Mouse (Mus musculus) kidney, embryonic 16.5 days (tissue): Measurements from ENCODE around the gene Cyb561. TPM values are rescaled to one million over a fixed set of nuclear protein-coding genes. Genes with fewer than 3 reads are reported as not detected.

Experiments used
- ATAC-seq: fragments of 200-750 bp; cut with Nextera tagmentation; 2 replicates; pipeline ENCODE4 v1.8.0; 2017; ENCODE audit warnings: moderate TSS enrichment; ENCODE audit not compliant: low FRiP score, low TSS enrichment
- H3K27ac ChIP-seq: fragments of 300-500 bp; sonication (generic); 2 replicates; pipeline ENCODE4 v1.5.1; 2014; ENCODE audit warnings: low read length
- H3K27me3 ChIP-seq: fragments of 300-500 bp; sonication (generic); 2 replicates; pipeline ENCODE4 v1.6.1; 2014; ENCODE audit warnings: low read length, control low read depth, mixed read lengths; ENCODE audit not compliant: insufficient read depth
- H3K36me3 ChIP-seq: fragments of 300-500 bp; sonication (generic); 2 replicates; pipeline ENCODE4 v1.6.1; 2014; ENCODE audit warnings: low read length, control low read depth, mixed read lengths; ENCODE audit not compliant: insufficient read depth
- H3K4me1 ChIP-seq: fragments of 300-500 bp; sonication (generic); 2 replicates; pipeline ENCODE4 v1.6.1; 2014; ENCODE audit warnings: low read length, control low read depth, mixed read lengths; ENCODE audit not compliant: insufficient read depth
- H3K4me2 ChIP-seq: fragments of 300-500 bp; sonication (generic); replicated peaks from 2 replicates; pipeline ENCODE4 v1.6.1; 2014; ENCODE audit warnings: low read depth, low read length
- H3K4me3 ChIP-seq: fragments of 300-500 bp; sonication (generic); 2 replicates; pipeline ENCODE4 v1.5.1; 2014; ENCODE audit warnings: mild to moderate bottlenecking, low read length
- H3K9ac ChIP-seq: fragments of 300-500 bp; sonication (generic); replicated peaks from 2 replicates; pipeline ENCODE4 v1.6.1; 2014; ENCODE audit warnings: low read length
- H3K9me3 ChIP-seq: fragments of 300-500 bp; sonication (generic); 2 replicates; pipeline ENCODE4 v1.6.1; 2016; ENCODE audit warnings: low read length, control low read depth
- WGBS: fragments of 180-500 bp; shearing (Covaris S2); extraction: QIAGEN DNeasy Blood & Tissue Kit; methylation state at CpG from one replicate; pipeline ENCODE4 v1.1.7; 2014; 5-methylcytosine and 5-hydroxymethylcytosine counted together
- polyA plus RNA-seq: library from polyadenylated mRNA; unstranded; fragments of >200 nt; fragmentation: Nextera tagmentation; extraction: Ambion mirVana; gene quantifications from 2 replicates; pipeline ENCODE4 v1.2.1, GENCODE M21; 2015

Cyb561 gene
- polyA plus RNA-seq, 1 experiment from 2014 or later, result 33.9 TPM

GRCm38 (mm10) chr11:105957501-105957900, 4.4 kb upstream of the Cyb561 start:
- Histone ChIP-seq H3K9me3 (no peaks in the 10 kb centered on the region), H3K36me3 (no peaks in the 10 kb centered on the region), H3K27me3 (no peaks in the 10 kb centered on the region), H3K4me3 (no peak overlapping the region), H3K9ac (no peak overlapping the region), H3K27ac (no peak overlapping the region), H3K4me2 (no peak overlapping the region), H3K4me1 (no peaks in the 10 kb centered on the region)
- no peak for ATAC-seq
- WGBS, result 35% methylated on average over 6 of the region's 6 CpGs

GRCm38 (mm10) chr11:105955815-105956430, 2.8 kb upstream of the Cyb561 start:
- no peak overlapping the region for H3K27ac ChIP-seq
- no peaks in the 10 kb centered on the region for H3K36me3 ChIP-seq
- H3K9me3 ChIP-seq, result no peaks in the 10 kb centered on the region
- no peak overlapping the region for H3K9ac ChIP-seq
- H3K4me2 ChIP-seq, result no peak overlapping the region
- 0 out of 2 replicates have a peak, but pooled peaks cover under 1% of the 10 kb centered on the region for H3K4me1 ChIP-seq
- H3K4me3 ChIP-seq, result no peak overlapping the region
- 92% methylated on average over 28 of the region's 28 CpGs for WGBS
- H3K27me3 ChIP-seq, result no peaks in the 10 kb centered on the region
- no peak for ATAC-seq

GRCm38 (mm10) chr11:105953402-105953801, 266 bp upstream of the Cyb561 start:
- Histone ChIP-seq H3K9ac (no peak overlapping the region), H3K36me3 (no peaks in the 10 kb centered on the region), H3K4me3 (no peak overlapping the region), H3K27me3 (no peaks in the 10 kb centered on the region), H3K4me2 (no peak overlapping the region), H3K9me3 (no peaks in the 10 kb centered on the region), H3K4me1 (0 out of 2 replicates have a peak, but pooled peaks cover 6% of the 10 kb centered on the region), H3K27ac (peak overlapping the region; percentile 8; the same call in 1 of the 2 replicates)
- WGBS, result 65% methylated on average over 6 of the region's 6 CpGs
- ATAC-seq, result 0 out of 2 replicates have a peak, but pooled peaks have one; percentile 30

- H3K9ac ChIP-seq, result no peak overlapping the region
- H3K4me1 ChIP-seq, result 0 out of 2 replicates have a peak, but pooled peaks cover 6% of the 10 kb centered on the region
- whole genome bisulfite sequencing, result 87% methylated on average over 9 of the region's 9 CpGs
- H3K4me2 ChIP-seq, result no peak overlapping the region
- ATAC-seq, result peak; percentile 74; the same call in 1 of the 2 replicates
- no peaks in the 10 kb centered on the region for H3K36me3 ChIP-seq
- no peaks in the 10 kb centered on the region for H3K27me3 ChIP-seq
- H3K9me3 ChIP-seq, result no peaks in the 10 kb centered on the region
- H3K27ac ChIP-seq, result peak overlapping the region; percentile 8
- H3K4me3 ChIP-seq, result no peak overlapping the region
Measured at GRCm38 (mm10) chr11:105952111-105952510, 1.0 kb downstream of the Cyb561 start.

- Histone ChIP-seq H3K27ac (peak overlapping the region; percentile 8), H3K27me3 (no peaks in the 10 kb centered on the region), H3K36me3 (no peaks in the 10 kb centered on the region), H3K9me3 (no peaks in the 10 kb centered on the region), H3K4me3 (no peak overlapping the region), H3K4me2 (no peak overlapping the region), H3K9ac (no peak overlapping the region), H3K4me1 (0 out of 2 replicates have a peak, but pooled peaks cover 6% of the 10 kb centered on the region)
- 21% methylated on average over 3 of the region's 3 CpGs for WGBS
- ATAC-seq, result peak; percentile 75
Measured at GRCm38 (mm10) chr11:105951601-105952044, 1.5 kb downstream of the Cyb561 start.

- Histone ChIP-seq H3K4me3 (no peak overlapping the region), H3K36me3 (no peaks in the 10 kb centered on the region), H3K27ac (peak overlapping the region; percentile 52), H3K4me1 (0 out of 2 replicates have a peak, but pooled peaks cover 6% of the 10 kb centered on the region), H3K9me3 (no peaks in the 10 kb centered on the region), H3K27me3 (no peaks in the 10 kb centered on the region), H3K4me2 (no peak overlapping the region), H3K9ac (0 out of 2 replicates have a peak overlapping the region, but pooled peaks have one; percentile 10)
- 69% methylated on average over 4 of the region's 4 CpGs for WGBS
- ATAC-seq, result no peak
Measured at GRCm38 (mm10) chr11:105950519-105950918, 2.6 kb downstream of the Cyb561 start.

- no peaks in the 10 kb centered on the region for H3K36me3 ChIP-seq
- H3K4me3 ChIP-seq, result no peak overlapping the region
- no peak overlapping the region for H3K4me2 ChIP-seq
- 76% methylated on average over 2 of the region's 2 CpGs for WGBS
- no peak overlapping the region for H3K9ac ChIP-seq
- ATAC-seq, result no peak
- no peak overlapping the region for H3K27ac ChIP-seq
- H3K27me3 ChIP-seq, result no peaks in the 10 kb centered on the region
- no peaks in the 10 kb centered on the region for H3K9me3 ChIP-seq
- peaks cover 18% of the 10 kb centered on the region for H3K4me1 ChIP-seq
Measured at GRCm38 (mm10) chr11:105948255-105948654, 4.9 kb downstream of the Cyb561 start.

- Histone ChIP-seq H3K4me1 (peaks cover 25% of the 10 kb centered on the region), H3K4me2 (no peak overlapping the region), H3K9ac (0 out of 2 replicates have a peak overlapping the region, but pooled peaks have one; percentile 9), H3K36me3 (no peaks in the 10 kb centered on the region), H3K4me3 (no peak overlapping the region), H3K27me3 (no peaks in the 10 kb centered on the region), H3K27ac (no peak overlapping the region), H3K9me3 (no peaks in the 10 kb centered on the region)
- ATAC-seq, result no peak
- WGBS, result 39% methylated on average over 11 of the region's 11 CpGs
Measured at GRCm38 (mm10) chr11:105946694-105947154, 6.4 kb downstream of the Cyb561 start.

- H3K36me3 ChIP-seq, result no peaks in the 10 kb centered on the region
- H3K4me3 ChIP-seq, result peak overlapping the region; percentile 66
- peaks cover 19% of the 10 kb centered on the region for H3K4me1 ChIP-seq
- peak overlapping the region; percentile 86 for H3K27ac ChIP-seq
- no peaks in the 10 kb centered on the region for H3K27me3 ChIP-seq
- H3K9me3 ChIP-seq, result no peaks in the 10 kb centered on the region
- peak overlapping the region; percentile 60 for H3K9ac ChIP-seq
- H3K4me2 ChIP-seq, result peak overlapping the region; percentile 97
- WGBS, result 65% methylated on average over 16 of the region's 16 CpGs
- ATAC-seq, result no peak
Measured at GRCm38 (mm10) chr11:105944770-105945672, 8.1 kb downstream of the Cyb561 start.
